Mouse (Mus musculus): ENCODE measurements around the gene Pecam1. TPM values are rescaled to one million over a fixed set of nuclear protein-coding genes. Genes with fewer than 3 reads are reported as not detected.

Pecam1 gene
- polyA plus RNA-seq, 1 experiment = 57.9 TPM

- H3K4me1 ChIP-seq (replicated peaks; ENCODE audit: control insufficient read depth, insufficient read depth, low read length) = peaks cover 24% of the 10 kb centered on the region
- DNase-seq = no peak
- TF ChIP-seq CTCF (IDR thresholded peaks at IDR 0.05; ENCODE audit: borderline replicate concordance, control insufficient read depth, extremely low read depth, insufficient read depth, low read length, poor library complexity) (no peak), POLR2A (IDR thresholded peaks at IDR 0.05; ENCODE audit: control insufficient read depth, extremely low read depth, insufficient read depth, low read length, poor library complexity) (no peak)
- 4% methylated on average over 5 of the region's 5 CpGs for WGBS
- H3K27me3 ChIP-seq (ENCODE audit: control insufficient read depth, insufficient read depth, low read length) = no peaks in the 10 kb centered on the region
- H3K27ac ChIP-seq (ENCODE audit: control insufficient read depth, insufficient read depth, low read length) = peak overlapping the region; percentile 62
- peaks cover 53% of the 10 kb centered on the region for H3K36me3 ChIP-seq (ENCODE audit: control insufficient read depth, insufficient read depth, low read length)
- no peak overlapping the region for H3K4me3 ChIP-seq (ENCODE audit: control insufficient read depth, insufficient read depth, low read length)
Measured at GRCm38 (mm10) chr11:106688375-106688774, 62.1 kb downstream of the Pecam1 start.

DNA sequence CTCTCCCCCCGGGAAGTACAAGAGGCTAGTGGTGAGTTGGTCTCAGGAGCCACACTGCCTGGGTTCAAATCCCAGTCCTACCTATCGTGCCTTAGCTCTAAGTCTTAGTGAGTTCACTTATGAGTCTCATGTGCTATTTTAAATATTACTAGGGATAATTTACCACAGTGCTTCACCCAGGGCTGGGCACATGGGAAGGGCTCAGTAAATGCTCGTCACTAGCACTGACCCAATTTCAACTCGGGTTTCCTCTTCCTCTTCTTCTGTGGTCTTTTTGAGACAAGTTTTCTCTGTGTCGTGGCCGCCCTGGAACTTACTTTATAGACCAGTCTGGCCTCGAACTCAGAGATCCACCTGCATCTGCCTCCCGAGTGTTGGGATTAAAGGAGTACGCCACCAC is 63.1 kb downstream of the Pecam1 start:
- H3K27me3 ChIP-seq (ENCODE audit: control insufficient read depth, insufficient read depth, low read length) = no peaks in the 10 kb centered on the region
- peaks cover 24% of the 10 kb centered on the region for H3K4me1 ChIP-seq (replicated peaks; ENCODE audit: control insufficient read depth, insufficient read depth, low read length)
- peak overlapping the region; percentile 35; the same call in 1 of the 2 replicates for H3K27ac ChIP-seq (ENCODE audit: control insufficient read depth, insufficient read depth, low read length)
- no peak for DNase-seq
- H3K36me3 ChIP-seq (ENCODE audit: control insufficient read depth, insufficient read depth, low read length) = peaks cover 53% of the 10 kb centered on the region
- WGBS = 35% methylated on average over 9 of the region's 9 CpGs
- TF ChIP-seq POLR2A (IDR thresholded peaks at IDR 0.05; ENCODE audit: control insufficient read depth, extremely low read depth, insufficient read depth, low read length, poor library complexity) (no peak), CTCF (IDR thresholded peaks at IDR 0.05; ENCODE audit: borderline replicate concordance, control insufficient read depth, extremely low read depth, insufficient read depth, low read length, poor library complexity) (no peak)
- H3K4me3 ChIP-seq (ENCODE audit: control insufficient read depth, insufficient read depth, low read length) = no peak overlapping the region

- no peak for DNase-seq
- 95% methylated on average over 8 of the region's 8 CpGs for WGBS
- TF ChIP-seq POLR2A (IDR thresholded peaks at IDR 0.05; ENCODE audit: control insufficient read depth, extremely low read depth, insufficient read depth, low read length, poor library complexity) (no peak), CTCF (IDR thresholded peaks at IDR 0.05; ENCODE audit: borderline replicate concordance, control insufficient read depth, extremely low read depth, insufficient read depth, low read length, poor library complexity) (no peak)
- Histone ChIP-seq H3K36me3 (ENCODE audit: control insufficient read depth, insufficient read depth, low read length) (peaks cover 62% of the 10 kb centered on the region), H3K27me3 (ENCODE audit: control insufficient read depth, insufficient read depth, low read length) (no peaks in the 10 kb centered on the region), H3K4me1 (replicated peaks; ENCODE audit: control insufficient read depth, insufficient read depth, low read length) (peaks cover 27% of the 10 kb centered on the region), H3K27ac (ENCODE audit: control insufficient read depth, insufficient read depth, low read length) (no peak overlapping the region), H3K4me3 (ENCODE audit: control insufficient read depth, insufficient read depth, low read length) (no peak overlapping the region)
Measured at GRCm38 (mm10) chr11:106684027-106684426, 66.4 kb downstream of the Pecam1 start.

- Histone ChIP-seq H3K36me3 (ENCODE audit: control insufficient read depth, insufficient read depth, low read length) (peaks cover 61% of the 10 kb centered on the region), H3K4me1 (replicated peaks; ENCODE audit: control insufficient read depth, insufficient read depth, low read length) (peaks cover 21% of the 10 kb centered on the region), H3K27me3 (ENCODE audit: control insufficient read depth, insufficient read depth, low read length) (no peaks in the 10 kb centered on the region), H3K4me3 (ENCODE audit: control insufficient read depth, insufficient read depth, low read length) (no peak overlapping the region), H3K27ac (ENCODE audit: control insufficient read depth, insufficient read depth, low read length) (no peak overlapping the region)
- TF ChIP-seq POLR2A (IDR thresholded peaks at IDR 0.05; ENCODE audit: control insufficient read depth, extremely low read depth, insufficient read depth, low read length, poor library complexity) (no peak), CTCF (IDR thresholded peaks at IDR 0.05; ENCODE audit: borderline replicate concordance, control insufficient read depth, extremely low read depth, insufficient read depth, low read length, poor library complexity) (no peak)
- no peak for DNase-seq
- WGBS = 93% methylated on average over 3 of the region's 3 CpGs
Measured at GRCm38 (mm10) chr11:106683345-106683744, 67.1 kb downstream of the Pecam1 start.

- DNase-seq = no peak
- Histone ChIP-seq H3K4me1 (replicated peaks; ENCODE audit: control insufficient read depth, insufficient read depth, low read length) (peaks cover 17% of the 10 kb centered on the region), H3K36me3 (ENCODE audit: control insufficient read depth, insufficient read depth, low read length) (peaks cover 65% of the 10 kb centered on the region), H3K4me3 (ENCODE audit: control insufficient read depth, insufficient read depth, low read length) (no peak overlapping the region), H3K27ac (ENCODE audit: control insufficient read depth, insufficient read depth, low read length) (no peak overlapping the region), H3K27me3 (ENCODE audit: control insufficient read depth, insufficient read depth, low read length) (no peaks in the 10 kb centered on the region)
- TF ChIP-seq POLR2A (IDR thresholded peaks at IDR 0.05; ENCODE audit: control insufficient read depth, extremely low read depth, insufficient read depth, low read length, poor library complexity) = no peak
- TF ChIP-seq CTCF (IDR thresholded peaks at IDR 0.05; ENCODE audit: borderline replicate concordance, control insufficient read depth, extremely low read depth, insufficient read depth, low read length, poor library complexity) = no peak
- 91% methylated on average over 6 of the region's 6 CpGs for WGBS
Measured at GRCm38 (mm10) chr11:106681138-106681537, 69.3 kb downstream of the Pecam1 start.

GRCm38 (mm10) chr11:106679874-106680273 is 70.6 kb downstream of the Pecam1 start:
- 83% methylated on average over 6 of the region's 6 CpGs for WGBS
- H3K4me1 ChIP-seq (replicated peaks; ENCODE audit: control insufficient read depth, insufficient read depth, low read length) = peaks cover 29% of the 10 kb centered on the region
- peaks cover 55% of the 10 kb centered on the region for H3K36me3 ChIP-seq (ENCODE audit: control insufficient read depth, insufficient read depth, low read length)
- no peak for DNase-seq
- H3K27ac ChIP-seq (ENCODE audit: control insufficient read depth, insufficient read depth, low read length) = no peak overlapping the region
- no peak overlapping the region for H3K4me3 ChIP-seq (ENCODE audit: control insufficient read depth, insufficient read depth, low read length)
- H3K27me3 ChIP-seq (ENCODE audit: control insufficient read depth, insufficient read depth, low read length) = no peaks in the 10 kb centered on the region
- TF ChIP-seq POLR2A (IDR thresholded peaks at IDR 0.05; ENCODE audit: control insufficient read depth, extremely low read depth, insufficient read depth, low read length, poor library complexity) = no peak
- TF ChIP-seq CTCF (IDR thresholded peaks at IDR 0.05; ENCODE audit: borderline replicate concordance, control insufficient read depth, extremely low read depth, insufficient read depth, low read length, poor library complexity) = no peak

All from thymus, adult 2 months (tissue).